Comparison of ENCODE assay signal across 9 mouse cellular contexts in genomic region chr7:117695612-117696011, GRCm38 (mm10).
DNase-seq lines count a peak whose midpoint lies in the region; ATAC-seq and TF ChIP-seq lines count a peak whose summit lies in the region.
"Had no signal": no experiment of that assay in that cellular context is flagged by ENCODE, and none has a peak within 500 bp of the region (broad histone marks: within the 10 kb centered on the region; RNA-seq: fewer than 3 reads in every experiment).

No protein-coding gene starts in this region.

- H3K4me1 ChIP-seq in kidney, adult 2 months (ENCODE audit: control insufficient read depth, insufficient read depth, low read length), result no peaks in the 10 kb centered on the region
- H3K4me1 ChIP-seq in kidney, embryonic 14.5 days (ENCODE audit: control insufficient read depth, insufficient read depth, low read length), result no peaks in the 10 kb centered on the region
- H3K4me1 ChIP-seq: megakaryocyte, embryonic 14.5 days had no signal

- no peak overlapping the region for H3K27ac ChIP-seq in kidney, adult 2 months (ENCODE audit: insufficient read depth, low read depth, low read length)
- H3K27ac ChIP-seq in kidney, embryonic 14.5 days (ENCODE audit: low read depth, low read length), result no peak overlapping the region

- TF ChIP-seq CTCF in kidney, adult 2 months (conservative IDR thresholded peaks at IDR 0.05; ENCODE audit: insufficient read depth, insufficient read length, low read depth, low read length), result peak; percentile 52

- H3K36me3 ChIP-seq in kidney, adult 2 months (ENCODE audit: control insufficient read depth, insufficient read depth, low read length), result no peaks in the 10 kb centered on the region
- H3K36me3 ChIP-seq in kidney, embryonic 14.5 days (ENCODE audit: control insufficient read depth, insufficient read depth, low read length), result no peaks in the 10 kb centered on the region

- ATAC-seq in kidney, embryonic 14.5 days (ENCODE audit: low FRiP score, low TSS enrichment), result no peak
- ATAC-seq in hematopoietic stem cell, adult 5-6 weeks (replicated peaks in 1 of 2; ENCODE audit: insufficient read depth in 1 of 2, low FRiP score in 2 of 2, low TSS enrichment in 1 of 2, low read depth in 1 of 2, poor library complexity in 2 of 2, severe bottlenecking in 2 of 2), result peak; percentile 71 to 85

- H3K9me3 ChIP-seq in kidney, embryonic 14.5 days (ENCODE audit: control insufficient read depth, low read length), result no peaks in the 10 kb centered on the region
- H3K9me3 ChIP-seq: megakaryocyte, embryonic 14.5 days had no signal

- no peak overlapping the region for H3K4me3 ChIP-seq in kidney, adult 2 months (ENCODE audit: insufficient read depth, low read depth, low read length)
- H3K4me3 ChIP-seq in kidney, embryonic 14.5 days (ENCODE audit: low read length), result no peak overlapping the region
- H3K4me3 ChIP-seq: megakaryocyte, embryonic 14.5 days had no signal

- peak; percentile 2 for DNase-seq in kidney, adult 2 months
- peak; percentile 3 for DNase-seq in adrenal gland, adult 8-10 months
- peak; percentile 13 for DNase-seq in naive thymus-derived CD4-positive, alpha-beta T cell, adult 2 months (ENCODE audit: low read depth)
- DNase-seq in cerebellum, adult 18-20 months, result no peak
- no peak for DNase-seq in urinary bladder, adult 2 months (ENCODE audit: low spot score)
- no peak for DNase-seq in right cerebral cortex, postnatal 25 days

- no peaks in the 10 kb centered on the region for H3K27me3 ChIP-seq in kidney, adult 2 months (replicated peaks; ENCODE audit: control insufficient read depth, insufficient read depth, low read length)
- no peaks in the 10 kb centered on the region for H3K27me3 ChIP-seq in kidney, embryonic 14.5 days (ENCODE audit: control insufficient read depth, insufficient read depth, low read length)
- H3K27me3 ChIP-seq: megakaryocyte, embryonic 14.5 days had no signal

- no peak overlapping the region for H3K9ac ChIP-seq in kidney, embryonic 14.5 days (ENCODE audit: low read depth, low read length)

- H3K4me2 ChIP-seq in kidney, embryonic 14.5 days (replicated peaks; ENCODE audit: low read depth, low read length), result no peak overlapping the region

- WGBS in kidney, adult 2 months, result 81% methylated on average over 4 of the region's 4 CpGs
- WGBS in kidney, embryonic 14.5 days, result 82% methylated on average over 4 of the region's 4 CpGs

- no peak for TF ChIP-seq POLR2A in kidney, adult 2 months (IDR thresholded peaks at IDR 0.05; ENCODE audit: low read depth, low read length)

Comparison
In these comparisons a context has a peak if more than half of its experiments do, and no peak if none do; other contexts are left out.
1. DNase-seq: peak in kidney, adult 2 months (single experiment), adrenal gland, adult 8-10 months (single experiment) and naive thymus-derived CD4-positive, alpha-beta T cell, adult 2 months (single experiment); none in cerebellum, adult 18-20 months (0 of 2), urinary bladder, adult 2 months (single experiment) and right cerebral cortex, postnatal 25 days (single experiment).